Mouse (Mus musculus) limb, embryonic 14.5 days (tissue): ENCODE data around the gene Itga10. TPM values are rescaled to one million over a fixed set of nuclear protein-coding genes. Genes with fewer than 3 reads are reported as not detected.
"Not testable (repeated sequence)": the region's sequence is repeated elsewhere in the genome, so short reads cannot be mapped to it uniquely, and the experiment has no call there.

ENCODE experiments used
- ATAC-seq: fragments of 200-750 bp; cut with Nextera tagmentation; 2 replicates; pipeline ENCODE4 v1.8.0; 2017; ENCODE audit warnings: low read depth, moderate number of reproducible peaks, moderate TSS enrichment; ENCODE audit not compliant: low FRiP score
- DNase-seq: peaks from one replicate; pipeline ENCODE4 v3.0.0-alpha.2; 2015; ENCODE audit warnings: low spot score
- H3K27ac ChIP-seq: fragments of 300-500 bp; sonication (generic); replicated peaks from 2 replicates; pipeline ENCODE4 v1.5.1; 2014; ENCODE audit warnings: low read depth, mild to moderate bottlenecking, low read length, moderate library complexity, mixed read lengths
- H3K27me3 ChIP-seq: fragments of 300-500 bp; sonication (generic); 2 replicates; pipeline ENCODE4 v1.6.1; 2014; ENCODE audit warnings: low read length, mixed read lengths; ENCODE audit not compliant: control insufficient read depth, insufficient read depth
- H3K36me3 ChIP-seq: fragments of 300-500 bp; sonication (generic); 2 replicates; pipeline ENCODE4 v1.6.1; 2014; ENCODE audit warnings: mild to moderate bottlenecking, low read length, moderate library complexity, mixed read lengths; ENCODE audit not compliant: control insufficient read depth, insufficient read depth
- H3K4me1 ChIP-seq: fragments of 300-500 bp; sonication (generic); 2 replicates; pipeline ENCODE4 v1.6.1; 2014; ENCODE audit warnings: antibody characterized with exemption, low read length, mixed read lengths; ENCODE audit not compliant: control insufficient read depth, insufficient read depth
- H3K4me2 ChIP-seq: fragments of 300-500 bp; sonication (generic); replicated peaks from 2 replicates; pipeline ENCODE4 v1.6.1; 2014; ENCODE audit warnings: low read depth, mild to moderate bottlenecking, low read length, moderate library complexity; ENCODE audit not compliant: severe bottlenecking
- H3K4me3 ChIP-seq: fragments of 300-500 bp; sonication (generic); replicated peaks from 2 replicates; pipeline ENCODE4 v1.5.1; 2014; ENCODE audit warnings: low read length
- H3K9ac ChIP-seq: fragments of 300-500 bp; sonication (generic); 2 replicates; pipeline ENCODE4 v1.6.1; 2014; ENCODE audit warnings: mild to moderate bottlenecking, low read depth, low read length, moderate library complexity; ENCODE audit not compliant: severe bottlenecking
- H3K9me3 ChIP-seq: fragments of 300-500 bp; sonication (generic); 2 replicates; pipeline ENCODE4 v1.6.1; 2016; ENCODE audit warnings: low read length; ENCODE audit not compliant: control insufficient read depth
- POLR2A ChIP-seq: fragments of 200-500 bp; IDR thresholded peaks from 2 replicates; pipeline ENCODE4 v1.8.0; 2012; ENCODE audit warnings: inconsistent platforms, mild to moderate bottlenecking, moderate library complexity, borderline replicate concordance; ENCODE audit not compliant: insufficient read depth, insufficient read length; ENCODE audit errors: extremely low read depth
- WGBS: fragments of 180-500 bp; shearing (Covaris S2); extraction: QIAGEN DNeasy Blood & Tissue Kit; methylation state at CpG from one replicate; pipeline ENCODE4 v1.1.7; 2014; 5-methylcytosine and 5-hydroxymethylcytosine counted together
- polyA plus RNA-seq, 2 experiments: library from polyadenylated mRNA; depleted of rRNA in 1 of 2; stranded (reverse) in 1 of 2; unstranded in 1 of 2; fragments of >200 nt; fragmentation: Nextera tagmentation in 1 of 2; extraction: Ambion mirVana in 1 of 2; gene quantifications; 2 replicates each; pipeline versions ENCODE4 v1.2.1 to v1.2.3; 2012 to 2014

Gene Itga10
- polyA plus RNA-seq, 2 experiments = 3.9 to 25.0 TPM

DNA sequence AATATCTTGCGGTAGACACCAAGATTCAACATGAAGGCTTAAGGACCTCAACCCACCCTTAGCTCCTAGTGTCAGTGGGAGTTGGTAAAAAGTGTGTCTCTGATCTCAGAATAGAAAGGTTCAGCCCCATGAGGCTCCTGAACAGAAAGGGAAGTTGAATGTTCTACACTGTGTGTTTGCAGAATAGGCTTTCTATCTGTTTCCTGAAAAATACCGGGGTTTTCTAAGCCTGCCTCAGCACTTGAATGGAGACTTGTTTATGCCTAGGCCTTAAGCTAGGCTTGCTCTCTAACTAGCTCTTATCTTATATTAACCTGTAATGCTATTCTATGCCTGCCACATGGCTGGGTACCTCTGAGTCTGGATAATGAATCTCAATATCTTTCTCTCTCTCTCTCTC lies 15.5 kb downstream of the Itga10 start:
- Histone ChIP-seq H3K9ac (no peak overlapping the region), H3K27me3 (no peaks in the 10 kb centered on the region), H3K9me3 (no peaks in the 10 kb centered on the region), H3K27ac (no peak overlapping the region), H3K4me2 (no peak overlapping the region), H3K36me3 (0 out of 2 replicates have a peak, but pooled peaks cover 4% of the 10 kb centered on the region), H3K4me1 (peaks cover 16% of the 10 kb centered on the region), H3K4me3 (no peak overlapping the region)
- DNase-seq = no peak
- no peak for TF ChIP-seq POLR2A
- ATAC-seq = no peak
- WGBS = 84% methylated on average over 2 of the region's 2 CpGs

GRCm38 (mm10) chr3:96662731-96663316 lies 17.4 kb downstream of the Itga10 start:
- no peak for TF ChIP-seq POLR2A
- Histone ChIP-seq H3K9me3 (no peaks in the 10 kb centered on the region), H3K27me3 (no peaks in the 10 kb centered on the region), H3K36me3 (no peaks in the 10 kb centered on the region), H3K4me2 (peak overlapping the region; percentile 52), H3K27ac (peak overlapping the region; percentile 86), H3K4me1 (peaks cover 16% of the 10 kb centered on the region), H3K9ac (peak overlapping the region; percentile 37; the same call in 1 of the 2 replicates), H3K4me3 (peak overlapping the region; percentile 23)
- 45% methylated on average over 8 of the region's 8 CpGs for WGBS
- ATAC-seq = no peak
- no peak for DNase-seq

GRCm38 (mm10) chr3:96663432-96664239 lies 18.3 kb downstream of the Itga10 start:
- Histone ChIP-seq H3K27ac (peak overlapping the region; percentile 86), H3K9ac (peak overlapping the region; percentile 37; the same call in 1 of the 2 replicates), H3K4me3 (peak overlapping the region; percentile 23), H3K9me3 (no peaks in the 10 kb centered on the region), H3K4me1 (peaks cover 16% of the 10 kb centered on the region), H3K36me3 (no peaks in the 10 kb centered on the region), H3K27me3 (no peaks in the 10 kb centered on the region), H3K4me2 (peak overlapping the region; percentile 52)
- peak; percentile 93 for DNase-seq
- no peak for TF ChIP-seq POLR2A
- peak; percentile 92 for ATAC-seq
- 5% methylated on average over 18 of the region's 18 CpGs for WGBS

DNA sequence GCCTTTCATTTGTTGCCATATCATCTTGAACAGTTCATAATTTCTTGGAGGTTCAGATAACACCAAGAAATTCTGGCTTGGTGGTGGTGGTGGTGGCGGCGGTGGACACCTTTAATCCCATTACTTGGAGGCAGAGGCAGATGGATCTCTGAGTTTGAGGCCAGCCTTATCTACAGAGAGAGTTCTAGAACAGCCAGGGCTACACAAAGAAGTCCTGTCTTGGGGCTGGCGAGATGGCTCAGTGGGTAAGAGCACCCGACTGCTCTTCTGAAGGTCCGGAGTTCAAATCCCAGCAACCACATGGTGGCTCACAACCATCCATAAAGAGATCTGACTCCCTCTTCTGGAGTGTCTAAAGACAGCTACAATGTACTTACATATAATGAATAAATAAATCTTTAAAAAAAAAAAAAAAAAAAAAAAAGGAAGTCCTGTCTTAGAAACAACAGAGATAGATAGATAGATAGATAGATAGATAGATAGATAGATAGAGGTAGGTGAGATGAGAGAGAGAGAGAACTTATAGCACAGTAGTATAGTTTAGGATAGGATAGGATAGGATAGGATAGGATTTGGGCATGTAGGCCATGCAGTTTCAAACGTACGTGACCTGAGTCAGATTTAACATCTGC lies 20.5 kb downstream of the Itga10 start:
- H3K27me3 ChIP-seq, H3K9me3 ChIP-seq, DNase-seq, ATAC-seq, H3K4me3 ChIP-seq, H3K9ac ChIP-seq, H3K36me3 ChIP-seq, H3K27ac ChIP-seq, H3K4me2 ChIP-seq: not testable (repeated sequence)
- H3K4me1 ChIP-seq = peaks cover 24% of the 10 kb centered on the region
- 86% methylated on average over 7 of the region's 7 CpGs for WGBS

DNA sequence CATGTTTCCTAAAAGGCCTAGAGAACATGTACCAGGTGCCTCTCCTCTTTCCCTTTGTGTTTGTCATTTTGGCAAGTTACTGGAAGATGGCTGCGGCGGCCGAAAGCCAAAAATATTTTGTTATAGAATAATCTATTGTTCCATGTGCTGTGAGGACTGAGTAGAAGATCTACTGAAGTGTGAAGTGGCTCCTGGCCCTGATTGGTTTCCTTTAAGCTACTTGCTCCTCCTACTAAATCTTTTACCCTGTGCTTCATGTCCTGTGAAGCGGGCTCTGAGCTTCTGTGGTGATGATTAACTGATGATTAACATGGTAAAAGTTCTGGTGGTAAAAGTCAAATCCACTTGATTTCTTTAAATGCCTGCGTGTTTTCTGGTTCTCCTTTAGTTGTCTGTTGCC lies 21.5 kb downstream of the Itga10 start:
- Histone ChIP-seq H3K27me3 (no peaks in the 10 kb centered on the region), H3K9me3 (no peaks in the 10 kb centered on the region), H3K4me2 (no peak overlapping the region), H3K9ac (no peak overlapping the region), H3K27ac (no peak overlapping the region), H3K4me3 (no peak overlapping the region), H3K4me1 (peaks cover 24% of the 10 kb centered on the region), H3K36me3 (no peaks in the 10 kb centered on the region)
- no peak for ATAC-seq
- no peak for TF ChIP-seq POLR2A
- WGBS = 95% methylated on average over 5 of the region's 5 CpGs
- no peak for DNase-seq
